Mouse (Mus musculus): ENCODE data around the gene Lgr4.

Gene Lgr4

GRCm38 (mm10) chr2:110017616-110018505, 100.4 kb downstream of the Lgr4 start, which contains the start of gene Ccdc34:
Ccdc34 (plus strand) TSS chr2:110017817.
- DNase-seq (ENCODE audit: low spot score), result peak; percentile 65

- no peak for DNase-seq (ENCODE audit: low spot score)
Measured at GRCm38 (mm10) chr2:110019656-110020055, 102.2 kb downstream of the Lgr4 start.

GRCm38 (mm10) chr2:110020430-110020829, 103.0 kb downstream of the Lgr4 start:
- no peak for DNase-seq (ENCODE audit: low spot score)

GRCm38 (mm10) chr2:110036265-110036664, 118.8 kb downstream of the Lgr4 start:
- no peak for DNase-seq (ENCODE audit: low spot score)

GRCm38 (mm10) chr2:110036665-110037064, 119.2 kb downstream of the Lgr4 start:
- no peak for DNase-seq (ENCODE audit: low spot score)

GRCm38 (mm10) chr2:110037221-110037620, 119.8 kb downstream of the Lgr4 start:
- DNase-seq (ENCODE audit: low spot score), result no peak

- DNase-seq (ENCODE audit: low spot score), result no peak
Measured at GRCm38 (mm10) chr2:110038341-110038740, 120.9 kb downstream of the Lgr4 start.

- DNase-seq (ENCODE audit: low spot score), result no peak
Measured at GRCm38 (mm10) chr2:110042861-110043760, 125.7 kb downstream of the Lgr4 start.

- no peak for DNase-seq (ENCODE audit: low spot score)
Measured at GRCm38 (mm10) chr2:110058424-110058823, 141.0 kb downstream of the Lgr4 start.

GRCm38 (mm10) chr2:110063131-110063530, 145.7 kb downstream of the Lgr4 start:
- DNase-seq (ENCODE audit: low spot score), result no peak
